Mouse (Mus musculus) layer of hippocampus, postnatal 10 days (tissue): Measurements from ENCODE around the gene Hist2h2aa2. TPM values are rescaled to one million over a fixed set of nuclear protein-coding genes. Genes with fewer than 3 reads are reported as not detected.
A peak's percentile ranks its signal among the peaks of the same experiment; 100 is the strongest.
"Not testable (repeated sequence)": the region's sequence is repeated elsewhere in the genome, so short reads cannot be mapped to it uniquely, and the experiment has no call there.

Experiments used
- DNase-seq, 2 experiments: peaks; one replicate each; pipeline ENCODE4 v3.0.0; 2021; ENCODE audit warnings: low spot score in 2 of 2
- long read RNA-seq: library from polyadenylated mRNA; stranded (forward); transcript quantifications from one replicate; pipeline ENCODE4 v2.0.0, GENCODE M21; 2023
- total RNA-seq, 2 experiments: library from RNA; stranded (reverse); gene quantifications; 2 replicates each; pipeline ENCODE4 v1.2.3; 2021

Hist2h2aa2 gene
- 100 to 1,000 TPM; 287 to 323 TPM for total RNA-seq
- long read RNA-seq, transcript Hist2h2aa2-201 (1 exons, 528 nt): major isoform, 22 of 22 reads
- long read RNA-seq, partial matches to known transcripts: 0 of 22 reads
- long read RNA-seq, other reads (novel, unspliced or antisense): 0 of 22 reads

DNA sequence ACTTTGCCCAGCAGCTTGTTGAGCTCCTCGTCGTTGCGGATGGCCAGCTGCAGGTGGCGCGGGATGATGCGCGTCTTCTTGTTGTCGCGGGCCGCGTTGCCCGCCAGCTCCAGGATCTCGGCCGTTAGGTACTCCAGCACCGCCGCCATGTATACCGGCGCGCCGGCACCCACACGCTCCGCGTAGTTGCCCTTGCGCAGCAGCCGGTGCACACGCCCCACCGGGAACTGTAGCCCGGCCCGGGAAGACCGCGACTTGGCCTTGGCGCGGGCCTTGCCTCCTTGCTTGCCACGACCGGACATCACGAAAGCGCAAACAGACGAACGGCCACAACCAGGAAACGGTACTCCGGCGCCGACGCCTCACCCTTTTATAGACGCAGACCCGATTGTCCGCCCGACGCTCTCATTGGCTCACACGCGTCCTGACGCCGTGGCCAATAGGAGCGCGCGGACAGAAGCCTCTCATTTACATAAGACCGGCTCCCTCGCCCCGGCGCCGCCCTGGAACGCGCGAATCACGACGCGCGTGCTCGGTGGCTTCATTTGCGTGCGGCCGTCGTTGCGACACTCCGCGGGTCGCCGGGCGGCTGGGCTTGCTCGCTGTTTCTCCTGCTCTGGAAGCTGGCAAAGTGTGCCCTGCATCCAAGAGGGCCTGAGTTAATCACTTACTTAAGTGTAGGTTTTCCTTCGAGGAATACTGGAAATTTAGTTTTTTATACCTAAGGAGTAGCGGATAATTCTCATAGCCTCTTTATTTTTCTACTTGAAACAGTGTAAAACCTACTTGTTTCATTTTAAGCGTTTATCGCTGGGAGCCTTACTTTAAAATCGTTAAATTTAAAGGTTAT, at the start of gene Hist2h2aa2:
TSS of gene Hist2h2aa2 (minus strand) at position 328 of the 850 bp plus-strand sequence.
- peak; percentile 95 to 98 for DNase-seq

DNA sequence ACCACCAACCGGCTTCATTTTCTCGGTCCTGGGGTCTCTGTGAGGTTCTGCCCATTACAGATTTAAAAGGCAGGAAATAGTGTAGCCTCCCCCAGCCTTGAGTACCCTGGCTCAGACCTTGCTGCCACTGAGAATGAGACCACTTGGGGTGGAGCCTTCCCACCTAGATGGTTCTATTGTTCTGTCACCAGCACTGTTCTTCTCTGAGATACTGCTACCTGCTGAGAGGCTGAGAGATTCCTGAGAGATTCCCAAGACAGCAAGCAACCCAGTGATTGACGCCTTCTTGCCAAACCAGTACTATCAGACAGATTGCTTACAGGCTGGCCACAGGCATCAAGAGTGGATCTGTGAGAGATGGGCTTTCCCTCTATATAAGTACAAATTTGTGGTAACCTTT, 49.1 kb upstream of the Hist2h2aa2 start:
- no peak for DNase-seq

DNA sequence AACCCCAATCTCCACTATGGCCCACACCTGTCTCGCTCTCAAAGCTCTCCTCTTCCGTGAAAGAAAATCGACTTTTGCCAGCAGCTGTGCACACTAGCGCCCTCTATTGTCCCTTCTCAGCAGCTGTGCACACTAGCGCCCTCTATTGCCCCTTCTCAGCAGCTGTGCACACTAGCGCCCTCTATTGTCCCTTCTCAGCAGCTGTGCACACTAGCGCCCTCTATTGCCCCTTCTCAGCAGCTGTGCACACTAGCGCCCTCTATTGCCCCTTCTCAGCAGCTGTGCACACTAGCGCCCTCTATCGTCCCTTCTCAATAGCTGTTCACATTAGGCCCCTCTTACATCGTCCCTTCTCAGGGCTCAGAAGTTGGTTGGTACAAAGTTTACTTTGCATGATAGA, 47.3 kb upstream of the Hist2h2aa2 start:
- not testable (repeated sequence) for DNase-seq

DNA sequence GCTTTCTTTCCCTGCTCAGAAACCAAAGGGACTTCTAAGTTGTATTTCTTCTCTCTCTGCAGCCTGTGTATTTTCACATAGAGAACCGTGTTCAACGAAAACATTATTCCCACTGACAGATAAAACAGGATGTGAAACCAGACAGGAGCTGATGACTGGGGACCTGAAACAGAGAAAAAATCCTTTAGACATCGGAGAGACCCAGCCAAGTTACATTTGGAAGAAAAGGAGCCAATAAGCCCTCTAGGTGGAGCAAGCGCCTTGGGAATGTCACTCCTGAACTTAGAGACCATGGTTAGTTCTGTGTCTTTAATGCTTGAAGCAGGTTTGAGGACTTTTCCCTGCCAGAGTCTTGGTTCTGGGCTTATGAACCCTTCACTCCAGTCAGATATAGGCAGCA, 44.4 kb upstream of the Hist2h2aa2 start:
- no peak for DNase-seq

DNA sequence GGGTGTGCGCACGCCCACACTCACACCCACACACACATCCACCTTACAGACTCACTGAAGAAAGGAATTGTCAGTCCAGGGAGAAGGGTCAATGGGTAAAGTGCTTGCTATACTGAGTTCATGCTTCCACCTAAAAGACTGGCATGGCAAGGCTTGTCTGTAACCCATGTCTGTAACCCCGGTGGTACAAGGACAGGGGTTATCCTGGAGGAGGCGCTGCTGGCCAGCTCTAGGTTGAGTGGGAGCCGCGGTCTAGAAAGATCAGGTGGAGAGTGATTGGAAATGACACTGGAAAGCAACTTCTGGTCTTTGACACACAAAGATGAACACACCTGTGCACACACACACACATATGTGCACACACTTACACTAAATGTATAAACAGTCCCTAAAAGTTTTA, 40.6 kb upstream of the Hist2h2aa2 start:
- no peak for DNase-seq

DNA sequence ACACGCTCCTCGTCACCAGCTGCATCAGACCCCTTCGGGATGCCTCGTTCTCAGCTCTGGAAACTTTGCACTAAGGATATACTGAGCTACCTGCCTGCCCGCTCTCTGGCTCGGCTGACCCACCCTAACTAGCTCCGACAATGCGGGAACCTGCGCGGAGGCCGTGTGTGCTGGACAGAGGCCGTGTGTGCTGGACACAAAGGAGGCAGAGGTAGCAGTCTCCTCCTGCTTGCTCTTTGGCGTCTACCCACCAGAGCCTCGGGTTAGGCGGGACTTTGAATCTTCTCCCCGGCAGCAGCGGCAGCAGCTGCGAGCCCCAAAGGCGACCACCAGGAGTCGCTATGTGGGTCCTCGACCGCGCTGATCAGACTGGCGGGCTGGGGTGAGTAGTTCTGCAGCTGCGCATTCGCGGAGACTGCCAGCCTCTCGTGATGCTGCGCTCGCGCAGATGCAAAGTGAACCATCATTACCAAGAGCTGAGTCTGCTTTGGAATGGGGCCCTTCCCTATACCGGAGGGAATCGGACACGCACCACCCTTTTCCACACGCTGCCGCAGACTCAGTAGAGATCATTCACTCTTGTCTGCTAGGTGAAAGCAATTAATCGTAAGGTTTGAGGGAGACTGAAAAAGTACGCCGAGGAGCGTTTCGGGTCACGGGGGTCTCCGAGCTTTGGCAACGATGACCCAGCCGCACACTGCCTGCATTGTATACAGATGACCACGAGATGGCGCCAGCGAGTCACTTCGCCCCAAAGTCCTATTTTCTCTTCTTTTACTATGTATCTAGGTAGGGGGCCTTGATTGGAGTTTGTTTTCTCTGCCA, 37.9 kb upstream of the Hist2h2aa2 start:
- DNase-seq: peak; percentile 95 to 96

DNA sequence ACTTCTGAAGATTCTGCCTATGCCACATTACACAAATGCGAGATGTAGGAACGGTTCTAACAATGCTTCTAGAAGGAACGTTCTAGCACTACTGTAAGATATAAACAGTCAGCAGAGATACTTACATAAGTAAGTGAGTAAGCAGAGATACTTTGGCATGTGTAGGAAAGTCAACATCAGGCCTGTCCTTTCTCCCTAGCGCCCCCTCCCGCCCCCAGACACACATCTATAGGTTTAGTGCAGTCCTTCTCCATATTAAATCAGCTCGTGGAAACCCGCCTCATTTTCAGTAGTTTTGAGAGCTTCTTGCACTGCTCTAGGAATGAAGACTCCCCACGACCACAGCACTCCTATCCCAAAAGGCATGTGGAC, 37.3 kb upstream of the Hist2h2aa2 start:
- peak in 1 of 2 experiments; percentile 41 for DNase-seq

DNA sequence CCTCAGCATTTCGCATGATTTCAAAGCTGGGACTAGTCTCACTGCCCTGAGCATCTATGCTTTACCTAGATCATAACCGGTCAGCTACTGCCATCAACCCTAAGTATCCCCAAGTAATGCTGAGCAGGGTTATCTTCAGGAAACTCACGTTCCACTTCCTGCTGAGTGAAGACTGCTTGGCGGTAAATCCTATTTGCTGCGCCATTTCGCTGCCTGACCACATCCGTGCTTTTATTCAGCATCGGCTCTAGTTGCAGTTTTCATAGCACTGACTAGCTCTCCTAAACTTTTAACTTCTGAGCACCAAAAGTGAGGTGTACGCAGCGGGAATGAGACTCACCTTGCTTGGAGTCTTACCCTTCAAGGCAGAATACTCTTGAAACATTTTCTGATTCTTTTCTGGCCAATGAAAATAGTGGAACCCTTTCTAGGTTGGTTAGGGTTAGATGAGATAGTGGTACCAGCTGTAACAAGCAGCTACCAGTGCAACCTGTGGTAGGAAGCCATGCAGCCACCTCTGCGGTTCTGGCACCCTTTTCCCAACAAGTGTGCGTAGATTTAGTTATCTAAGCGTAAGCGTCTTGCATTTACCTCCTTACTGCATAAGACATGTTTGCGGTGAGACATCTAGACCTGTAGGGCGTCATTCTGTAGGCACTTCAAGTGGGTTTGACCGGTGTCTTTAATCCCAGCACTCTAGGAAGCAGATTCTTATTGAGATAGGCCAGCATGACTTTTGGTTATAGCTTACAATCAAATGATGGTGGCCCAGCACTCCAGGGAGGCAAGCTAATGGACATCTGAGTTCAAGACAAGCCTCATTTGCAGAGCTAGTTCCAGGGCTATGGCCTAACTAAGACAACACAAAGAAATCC, 33.8 kb upstream of the Hist2h2aa2 start:
- DNase-seq: no peak

DNA sequence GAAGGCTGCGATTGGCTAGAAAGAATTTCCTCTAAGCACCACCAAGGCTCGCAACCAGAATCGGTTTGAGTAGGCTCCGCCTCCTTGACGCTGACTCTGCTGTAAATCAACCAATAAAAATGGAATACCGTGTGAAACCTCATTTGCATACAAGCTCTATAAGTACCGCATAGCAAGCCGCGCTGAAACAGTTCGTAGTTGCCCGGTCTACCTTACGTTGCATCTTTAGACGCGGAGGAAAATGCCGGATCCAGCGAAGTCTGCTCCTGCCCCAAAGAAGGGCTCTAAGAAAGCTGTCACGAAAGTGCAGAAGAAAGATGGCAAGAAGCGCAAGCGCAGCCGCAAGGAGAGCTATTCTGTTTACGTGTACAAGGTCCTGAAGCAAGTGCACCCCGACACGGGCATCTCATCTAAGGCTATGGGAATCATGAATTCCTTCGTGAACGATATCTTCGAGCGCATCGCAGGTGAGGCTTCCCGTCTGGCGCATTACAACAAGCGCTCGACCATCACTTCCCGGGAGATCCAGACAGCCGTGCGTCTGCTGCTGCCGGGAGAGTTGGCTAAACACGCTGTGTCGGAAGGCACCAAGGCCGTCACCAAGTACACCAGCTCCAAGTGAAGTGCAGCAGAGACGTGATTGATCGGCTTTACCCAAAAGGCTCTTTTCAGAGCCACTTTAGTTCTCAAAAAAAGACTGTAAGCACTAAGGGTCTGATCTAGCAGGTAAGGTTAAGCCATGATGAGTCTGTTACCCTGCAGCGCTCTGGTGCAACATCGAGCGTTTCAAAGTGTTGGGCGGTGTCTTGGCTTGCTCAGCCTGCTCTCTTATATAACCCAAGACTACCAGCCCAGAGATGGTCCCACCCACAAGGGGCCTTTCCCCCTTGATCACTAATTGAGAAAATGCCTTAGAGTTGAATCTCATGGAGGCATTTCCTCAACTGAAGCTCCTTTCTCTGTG, 29.7 kb upstream of the Hist2h2aa2 start, which contains the start of gene Hist2h2bb:
TSS of gene Hist2h2bb (plus strand) at position 242 of the 964 bp plus-strand sequence.
- DNase-seq: peak; percentile 84 to 90

DNA sequence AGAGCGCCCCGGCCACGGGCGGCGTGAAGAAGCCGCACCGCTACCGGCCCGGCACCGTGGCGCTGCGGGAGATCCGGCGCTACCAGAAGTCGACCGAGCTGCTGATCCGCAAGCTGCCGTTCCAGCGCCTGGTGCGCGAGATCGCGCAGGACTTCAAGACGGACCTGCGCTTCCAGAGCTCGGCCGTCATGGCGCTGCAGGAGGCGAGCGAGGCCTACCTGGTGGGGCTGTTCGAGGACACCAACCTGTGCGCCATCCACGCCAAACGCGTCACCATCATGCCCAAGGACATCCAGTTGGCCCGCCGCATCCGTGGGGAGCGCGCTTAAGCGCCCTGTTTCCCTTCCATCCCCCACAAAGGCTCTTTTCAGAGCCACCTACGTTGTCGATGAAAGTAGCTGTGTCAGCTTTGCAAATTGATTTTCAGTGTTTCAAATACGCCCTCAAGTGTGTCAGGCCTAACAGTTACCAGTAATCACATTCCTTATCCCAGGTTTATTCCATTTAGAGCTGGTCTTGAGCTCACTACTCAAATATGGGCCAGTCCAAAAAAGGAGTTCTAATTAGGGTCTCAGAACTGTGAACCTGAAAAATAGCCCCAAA, 28.8 kb upstream of the Hist2h2aa2 start:
- DNase-seq: peak; percentile 38 to 39

DNA sequence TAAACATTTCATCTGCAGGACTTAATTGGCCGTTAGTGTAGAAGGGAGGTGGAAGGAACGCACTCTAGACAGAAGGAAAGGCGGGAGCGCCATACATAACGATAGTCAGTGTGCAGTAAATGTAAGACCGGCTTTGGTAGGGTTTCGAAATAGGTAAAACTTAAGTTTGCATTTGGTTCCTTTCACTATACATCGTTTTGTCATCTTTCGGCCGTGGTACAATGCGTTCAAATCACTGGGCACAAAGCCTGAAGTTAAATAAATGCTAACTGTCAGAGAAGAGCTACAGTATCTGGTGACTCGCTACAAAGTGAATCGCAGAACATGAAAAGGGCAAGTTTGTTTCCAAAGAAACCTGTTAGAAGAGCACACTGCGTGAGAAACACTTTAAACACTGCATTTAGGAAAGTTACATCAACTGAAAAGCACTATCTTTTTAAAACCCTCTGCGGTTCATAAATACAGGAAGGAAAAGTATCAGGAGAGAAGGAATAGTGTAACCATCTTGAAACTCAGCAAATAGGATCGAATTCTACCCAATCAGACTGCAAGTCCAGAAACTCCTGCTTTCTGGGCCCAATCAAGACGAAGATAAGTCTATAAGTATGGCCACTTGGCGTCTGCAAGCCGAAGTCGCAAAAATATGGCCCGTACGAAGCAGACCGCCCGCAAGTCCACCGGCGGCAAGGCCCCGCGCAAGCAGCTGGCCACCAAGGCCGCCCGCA, 28.1 kb upstream of the Hist2h2aa2 start, which contains the start of gene Hist2h3b:
TSS of gene Hist2h3b (plus strand) at position 604 of the 725 bp plus-strand sequence.
- peak; percentile 75 to 82 for DNase-seq

DNA sequence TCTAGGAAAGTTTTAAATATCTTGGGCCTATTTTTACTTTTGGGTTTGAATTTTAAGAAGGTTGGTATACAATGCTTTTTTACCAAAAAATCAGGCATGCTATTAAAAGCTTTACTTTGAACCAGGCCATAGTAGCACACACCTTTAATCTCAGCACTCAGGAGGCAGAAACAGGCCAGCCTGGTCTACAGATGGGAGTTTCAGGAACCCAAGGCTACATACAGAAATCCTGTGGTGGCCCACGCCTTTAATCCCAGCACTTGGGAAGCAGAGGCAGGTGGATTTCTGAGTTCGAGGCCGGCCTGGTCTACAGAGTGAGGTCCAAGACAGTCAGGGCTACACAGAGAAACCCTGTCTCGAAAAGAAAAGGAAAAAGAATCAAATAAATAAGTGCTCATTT, 27.5 kb upstream of the Hist2h2aa2 start:
- no peak for DNase-seq

DNA sequence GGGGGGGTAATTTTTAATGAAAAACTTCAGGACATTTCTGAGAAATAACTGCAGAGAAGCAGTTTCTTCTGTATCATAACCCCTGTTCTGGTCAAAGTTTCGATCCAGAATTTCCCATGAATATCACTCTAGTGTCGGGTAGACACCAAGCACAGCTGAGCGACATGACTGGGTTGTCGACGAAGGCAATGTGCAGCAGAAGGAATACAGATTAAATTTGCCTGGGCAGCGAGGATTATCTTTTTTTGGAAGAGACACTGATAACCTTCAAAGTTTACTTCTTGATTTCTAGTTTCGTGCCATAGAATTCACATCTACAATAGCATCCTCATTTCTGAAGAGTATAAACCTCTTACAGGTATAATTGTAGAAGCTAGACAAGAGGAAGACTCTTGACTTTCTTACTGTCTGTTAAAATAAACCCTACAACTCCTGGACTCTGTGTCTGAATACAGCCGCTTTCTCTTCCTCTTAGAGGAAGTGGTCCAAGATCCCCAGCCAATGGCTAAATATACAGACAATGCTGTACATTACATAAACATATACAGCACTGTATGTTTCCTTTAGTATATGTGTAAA, 26.1 kb upstream of the Hist2h2aa2 start:
- DNase-seq: no peak

DNA sequence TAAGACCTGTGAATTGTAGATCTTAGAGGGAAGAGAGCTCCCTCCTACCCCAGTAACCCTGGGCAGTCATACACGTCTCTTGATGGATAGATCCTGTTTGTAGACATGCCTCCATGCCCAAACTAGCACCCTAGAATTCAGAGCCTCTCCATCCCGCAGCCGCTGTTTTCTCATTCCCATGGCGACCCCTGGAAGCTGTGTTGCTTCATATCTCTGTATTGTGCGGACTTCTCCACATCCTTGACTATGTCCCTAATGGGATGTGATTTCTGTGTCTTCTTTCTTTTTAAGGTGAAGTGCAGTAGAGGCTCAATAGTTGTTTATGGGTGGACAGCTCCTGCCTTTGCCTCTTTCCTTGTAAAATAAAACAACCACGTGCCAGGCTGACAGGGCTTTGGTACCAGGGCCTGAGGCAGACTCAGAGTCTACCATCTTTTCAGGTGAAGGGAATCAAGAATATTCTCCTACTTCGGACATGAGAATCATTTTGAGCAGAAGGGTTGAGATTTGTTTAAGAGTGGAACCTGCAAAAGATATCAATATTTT, 24.4 kb upstream of the Hist2h2aa2 start:
- no peak for DNase-seq

DNA sequence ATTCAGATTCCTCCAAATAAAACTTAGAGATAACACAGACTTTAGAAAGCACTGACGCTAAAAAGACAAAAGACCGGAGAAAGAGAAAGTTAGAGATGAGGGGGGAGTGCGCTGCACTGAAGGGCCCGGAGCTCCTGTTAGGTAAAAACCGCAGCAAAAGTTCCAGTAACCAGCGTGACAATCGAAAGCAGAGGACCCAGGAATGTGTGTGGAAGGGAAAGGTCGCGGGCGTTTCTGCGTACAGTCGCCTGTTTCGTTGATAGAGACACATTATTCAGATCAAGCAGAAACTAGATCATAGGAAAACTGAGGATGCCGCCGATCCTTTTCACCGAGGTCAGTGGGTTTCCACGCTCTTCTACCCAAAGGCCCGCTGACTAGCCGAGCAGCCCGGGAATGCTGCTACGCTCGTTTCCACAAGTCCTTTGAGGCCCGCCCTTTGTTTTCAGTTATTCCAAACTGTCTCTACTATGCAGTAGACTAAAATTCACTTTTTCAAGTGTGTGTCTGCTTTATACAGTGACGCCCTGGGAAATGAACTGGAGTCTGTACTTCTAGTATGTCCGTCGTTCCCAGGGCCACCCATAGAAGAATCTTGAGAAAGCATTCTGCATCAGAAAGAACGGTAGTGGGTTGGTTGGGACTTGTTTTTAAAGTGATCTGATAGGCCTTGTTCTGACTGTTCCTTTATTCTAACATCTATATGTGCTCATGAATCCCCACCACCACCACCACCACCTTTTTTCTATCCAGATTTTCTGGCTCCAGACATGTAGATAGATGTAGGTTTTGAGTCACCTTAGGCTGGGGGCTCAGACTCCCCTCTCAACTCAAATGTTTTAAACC, 23.7 kb upstream of the Hist2h2aa2 start:
- DNase-seq: peak; percentile 29 to 47

DNA sequence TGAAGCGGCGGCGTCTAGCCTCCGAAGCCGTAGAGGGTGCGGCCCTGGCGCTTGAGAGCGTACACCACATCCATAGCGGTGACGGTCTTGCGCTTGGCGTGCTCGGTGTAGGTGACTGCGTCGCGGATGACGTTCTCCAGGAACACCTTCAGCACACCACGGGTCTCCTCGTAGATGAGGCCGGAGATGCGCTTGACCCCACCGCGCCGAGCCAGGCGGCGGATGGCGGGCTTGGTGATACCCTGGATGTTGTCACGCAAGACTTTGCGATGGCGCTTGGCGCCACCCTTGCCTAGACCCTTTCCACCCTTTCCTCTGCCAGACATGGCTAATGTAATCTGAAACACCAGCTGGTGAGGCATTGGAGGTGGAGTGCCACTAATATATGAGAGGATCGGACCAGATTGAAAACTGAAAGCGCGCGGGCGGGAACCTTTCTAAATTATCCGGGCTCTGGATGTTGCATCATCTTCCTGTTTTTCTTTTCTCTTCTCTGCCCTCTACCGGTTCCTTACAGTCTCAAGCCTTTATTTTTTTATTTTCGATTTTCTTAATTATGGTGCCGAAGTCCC, 23.0 kb upstream of the Hist2h2aa2 start, which contains the start of gene Hist2h4:
TSS of gene Hist2h4 (minus strand) at position 333 of the 572 bp plus-strand sequence.
- peak; percentile 96 for DNase-seq
